Mouse (Mus musculus): ENCODE data around the gene Asb18.

The Asb18 gene

DNA sequence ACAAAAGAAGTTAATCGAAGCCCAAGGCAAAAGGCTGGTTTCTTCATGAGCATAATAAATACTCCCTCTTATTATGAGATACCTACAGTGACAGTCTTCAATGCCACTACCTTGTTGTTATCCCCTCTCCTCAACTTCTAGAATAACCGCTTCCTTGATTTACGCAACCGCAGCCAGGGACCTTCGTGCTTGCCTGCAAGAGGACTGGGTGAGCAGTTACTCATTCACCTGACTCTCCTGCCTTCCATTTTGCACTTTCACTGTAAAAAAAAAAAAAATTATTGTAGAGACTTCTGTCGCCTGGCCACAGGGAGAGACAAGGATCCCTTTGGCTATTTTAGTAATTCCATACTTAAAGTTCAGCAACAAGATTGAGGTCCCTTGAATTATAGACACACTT is 81.4 kb downstream of the Asb18 start:
- DNase-seq (ENCODE audit: low spot score) = no peak

- DNase-seq (ENCODE audit: low spot score) = no peak
Measured at GRCm38 (mm10) chr1:89932616-89933015, 81.8 kb downstream of the Asb18 start.

GRCm38 (mm10) chr1:89932021-89932423 is 82.4 kb downstream of the Asb18 start:
- no peak for DNase-seq (ENCODE audit: low spot score)

DNA sequence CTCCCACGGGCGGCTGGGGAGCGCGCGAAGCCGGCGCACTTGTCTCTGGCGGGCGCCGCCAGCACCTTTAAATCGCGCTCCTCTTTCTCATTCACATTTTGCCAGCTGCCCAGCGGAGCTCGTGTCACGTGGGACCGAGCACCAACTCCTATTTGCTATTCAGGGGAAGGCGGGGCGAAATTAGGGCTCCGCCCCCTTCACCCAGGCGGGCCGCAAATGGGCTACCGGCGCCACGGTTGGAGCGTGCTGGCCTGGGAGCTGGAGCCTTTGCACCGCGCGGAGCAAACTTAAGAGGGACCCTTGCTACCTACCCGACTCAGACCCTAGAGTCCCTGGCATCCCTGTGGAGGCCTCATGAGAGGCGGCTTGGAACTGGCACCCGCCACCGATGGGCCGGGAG is 83.3 kb downstream of the Asb18 start, which contains the start of gene Gbx2:
Gene Gbx2 (minus strand): TSS at position 60 of the 400 bp plus-strand sequence.
- no peak for DNase-seq (ENCODE audit: low spot score)

DNA sequence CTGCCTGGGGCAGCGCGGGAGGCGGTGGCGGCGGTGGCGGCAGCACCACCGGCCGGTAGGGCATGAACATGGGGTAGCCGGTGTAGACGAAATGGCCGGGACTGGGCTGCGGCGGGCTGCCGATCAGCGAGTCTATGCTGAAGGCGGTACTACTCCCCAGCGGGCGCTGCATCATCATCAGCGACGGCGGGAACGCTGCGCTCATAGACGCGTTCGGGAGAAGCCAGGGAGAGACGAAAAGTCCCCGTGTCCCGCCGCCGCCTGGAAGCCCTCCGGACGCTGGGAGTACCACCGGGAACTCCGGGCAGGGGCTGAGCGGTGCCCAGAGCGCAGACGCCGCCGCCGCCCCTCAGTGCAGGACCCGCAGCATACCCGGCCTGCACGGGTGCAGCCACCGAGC is 83.9 kb downstream of the Asb18 start:
- DNase-seq (ENCODE audit: low spot score) = no peak

- DNase-seq (ENCODE audit: low spot score) = no peak
Measured at GRCm38 (mm10) chr1:89929721-89930505, 84.6 kb downstream of the Asb18 start.

GRCm38 (mm10) chr1:89929181-89929580 is 85.3 kb downstream of the Asb18 start:
- no peak for DNase-seq (ENCODE audit: low spot score)

DNA sequence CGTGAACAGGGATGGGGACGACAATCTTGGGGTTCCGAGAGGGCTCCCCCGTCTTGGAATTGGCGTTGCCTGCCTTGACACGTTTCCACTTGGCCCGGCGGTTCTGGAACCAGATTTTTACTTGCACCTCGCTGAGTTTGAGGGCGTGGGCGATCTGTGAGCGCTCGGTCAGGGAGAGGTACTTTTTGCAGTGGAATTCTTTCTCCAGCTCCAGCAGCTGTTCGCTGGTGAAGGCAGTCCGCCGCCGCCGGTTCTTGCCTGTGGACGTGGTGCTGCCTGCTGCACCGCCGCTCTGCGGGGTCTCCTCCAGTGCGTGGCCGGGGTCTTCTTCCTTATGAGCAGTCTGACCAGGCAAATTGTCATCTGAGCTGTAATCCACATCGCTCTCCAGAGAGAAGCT is 85.8 kb downstream of the Asb18 start:
- DNase-seq (ENCODE audit: low spot score) = no peak

DNA sequence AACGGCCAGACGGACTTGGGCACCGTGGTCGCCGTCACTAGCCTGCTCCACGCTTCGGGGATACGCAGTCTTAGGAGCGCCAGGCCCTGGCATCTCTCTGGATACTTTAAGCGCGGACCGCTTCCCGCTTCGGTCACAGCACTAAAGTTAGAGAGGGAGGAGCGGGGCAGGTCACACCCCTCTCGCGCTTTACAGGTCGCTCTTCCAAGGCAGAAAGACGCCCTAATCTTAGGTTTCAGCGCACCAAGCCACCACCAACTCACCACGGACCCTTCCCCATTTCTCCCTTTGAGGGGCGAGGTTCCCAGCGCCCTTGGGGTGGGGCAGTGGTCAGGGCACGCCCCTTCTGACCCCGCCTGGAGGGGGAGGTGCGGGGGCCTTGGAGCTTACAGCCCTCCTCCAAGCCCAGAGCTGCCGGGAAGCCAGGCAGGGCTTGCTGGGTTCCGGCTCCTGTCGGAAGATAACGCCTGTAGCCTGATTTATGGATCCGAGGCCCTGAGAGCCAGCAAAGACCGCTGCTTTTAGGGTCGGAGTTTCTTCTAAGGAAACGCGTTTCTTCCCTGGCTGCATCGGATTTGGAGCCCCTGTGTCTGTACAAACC is 87.3 kb downstream of the Asb18 start:
- DNase-seq (ENCODE audit: low spot score) = no peak

- no peak for DNase-seq (ENCODE audit: low spot score)
Measured at GRCm38 (mm10) chr1:89926583-89927060, 87.8 kb downstream of the Asb18 start.

DNA sequence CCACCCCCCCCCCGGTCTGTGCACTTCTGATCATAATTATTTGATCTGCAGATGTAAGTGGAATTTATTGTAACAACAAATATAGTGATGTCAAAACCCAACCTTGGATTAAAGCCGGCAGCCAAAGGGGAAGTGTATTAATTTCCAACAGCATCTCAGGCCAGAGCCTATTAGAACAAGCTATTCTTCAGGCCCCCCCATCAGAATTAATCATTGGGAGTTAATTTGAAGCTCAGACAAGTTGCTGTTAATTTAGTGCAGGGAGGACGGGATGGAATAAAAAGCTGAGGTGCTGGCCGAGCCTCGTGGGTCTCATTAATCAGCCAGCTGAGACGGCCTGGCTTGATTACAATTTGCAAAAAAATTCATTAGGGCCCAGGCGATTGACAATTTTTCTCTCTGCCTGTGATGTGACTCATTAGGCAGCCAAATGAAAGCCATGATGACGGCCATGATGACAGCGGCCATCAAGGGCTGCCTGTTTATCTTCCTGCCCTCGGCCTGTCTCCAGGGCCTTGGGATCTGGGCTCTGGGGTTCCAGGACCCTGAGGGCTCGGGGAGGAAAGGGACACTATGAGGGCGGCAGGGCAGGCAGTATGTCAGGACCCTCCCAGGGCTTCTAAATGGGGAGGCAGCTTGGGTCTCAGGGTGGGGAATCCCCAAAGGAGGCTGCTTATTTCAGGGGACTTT is 88.8 kb downstream of the Asb18 start:
- DNase-seq (ENCODE audit: low spot score) = no peak

DNA sequence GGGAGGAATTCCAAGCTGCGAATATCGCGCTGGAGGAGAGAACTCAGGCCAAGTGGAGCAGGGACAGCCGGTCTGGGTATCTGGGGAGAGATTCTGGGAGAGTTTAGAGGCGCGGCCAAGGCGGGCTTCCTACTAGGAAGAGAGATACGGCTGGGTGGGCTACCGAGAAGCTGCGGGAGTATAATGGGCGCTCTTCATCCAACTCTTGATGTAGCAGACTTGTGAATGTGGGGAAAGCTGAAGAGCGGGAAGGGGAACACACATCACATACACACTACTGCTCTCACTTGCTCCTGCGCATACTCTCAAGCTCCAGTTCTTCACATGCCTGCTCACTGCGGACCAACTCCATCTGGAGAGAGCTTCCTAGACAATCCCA is 90.8 kb downstream of the Asb18 start:
- no peak for DNase-seq (ENCODE audit: low spot score)

GRCm38 (mm10) chr1:89922883-89923641 is 91.4 kb downstream of the Asb18 start:
- no peak for DNase-seq (ENCODE audit: low spot score)

- no peak for DNase-seq (ENCODE audit: low spot score)
Measured at GRCm38 (mm10) chr1:89922282-89922681, 92.2 kb downstream of the Asb18 start.

DNA sequence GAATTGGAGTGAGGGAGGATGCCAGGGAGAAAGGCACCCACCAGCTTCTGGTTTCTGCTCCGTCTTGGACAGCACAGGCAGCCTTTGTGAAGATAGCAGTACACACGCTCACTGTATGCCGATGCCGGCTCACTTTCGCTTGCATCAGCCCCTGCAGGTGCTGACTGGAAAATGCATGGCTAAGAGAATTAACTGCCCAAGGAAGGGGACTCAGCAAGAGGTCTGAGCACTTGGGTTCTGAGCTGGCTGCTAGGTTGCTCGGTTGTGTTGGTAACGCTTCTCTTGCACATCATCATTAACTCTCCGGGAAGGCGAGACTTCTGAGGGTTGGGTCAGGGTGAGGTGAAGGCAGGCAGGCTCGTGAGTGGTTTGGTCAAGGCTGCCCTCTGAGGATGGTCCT is 92.7 kb downstream of the Asb18 start:
- DNase-seq (ENCODE audit: low spot score) = no peak

DNA sequence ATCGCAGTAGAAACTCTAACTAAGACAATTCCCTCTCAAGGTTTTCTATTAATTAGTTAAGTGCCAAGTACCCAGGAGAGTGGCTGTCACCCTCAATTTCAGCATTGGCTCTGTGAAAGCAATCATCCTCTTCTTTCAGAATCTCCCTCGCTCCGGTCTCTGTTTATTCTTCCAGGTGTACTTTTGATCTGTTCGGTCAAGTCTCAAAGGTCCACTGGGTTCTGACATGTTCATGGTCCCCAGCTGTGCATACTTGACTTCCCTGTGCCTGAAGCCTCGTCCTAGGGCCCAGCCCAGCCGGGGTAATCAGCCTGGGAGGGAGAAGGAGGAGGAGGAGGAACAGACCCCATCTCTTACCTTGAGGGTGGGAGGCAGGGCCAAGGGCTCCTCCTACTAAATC is 95.3 kb downstream of the Asb18 start:
- no peak for DNase-seq (ENCODE audit: low spot score)

GRCm38 (mm10) chr1:89918111-89918510 is 96.4 kb downstream of the Asb18 start:
- no peak for DNase-seq (ENCODE audit: low spot score)

DNA sequence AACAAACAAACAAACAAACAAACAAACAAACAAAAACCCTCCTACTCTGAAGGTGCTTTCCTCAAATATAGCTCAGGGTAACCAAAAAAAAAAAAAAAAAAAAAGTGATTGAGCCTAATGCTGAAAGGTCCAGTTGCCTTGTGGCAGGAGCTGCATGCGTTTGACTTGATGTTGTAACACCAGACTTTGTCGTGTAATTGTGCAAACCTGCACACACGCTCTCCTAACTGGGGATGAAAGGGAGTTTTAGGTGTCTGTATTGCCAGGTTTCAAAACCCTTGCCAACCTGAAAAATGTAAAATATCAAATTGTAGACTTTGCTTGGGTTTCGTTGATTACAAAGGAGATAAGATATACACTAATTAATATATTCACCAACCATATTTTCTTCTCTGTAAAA is 100.9 kb downstream of the Asb18 start:
- DNase-seq (ENCODE audit: low spot score) = no peak

GRCm38 (mm10) chr1:89912392-89912791 is 102.1 kb downstream of the Asb18 start:
- no peak for DNase-seq (ENCODE audit: low spot score)

GRCm38 (mm10) chr1:89909796-89910195 is 104.7 kb downstream of the Asb18 start:
- no peak for DNase-seq (ENCODE audit: low spot score)

DNA sequence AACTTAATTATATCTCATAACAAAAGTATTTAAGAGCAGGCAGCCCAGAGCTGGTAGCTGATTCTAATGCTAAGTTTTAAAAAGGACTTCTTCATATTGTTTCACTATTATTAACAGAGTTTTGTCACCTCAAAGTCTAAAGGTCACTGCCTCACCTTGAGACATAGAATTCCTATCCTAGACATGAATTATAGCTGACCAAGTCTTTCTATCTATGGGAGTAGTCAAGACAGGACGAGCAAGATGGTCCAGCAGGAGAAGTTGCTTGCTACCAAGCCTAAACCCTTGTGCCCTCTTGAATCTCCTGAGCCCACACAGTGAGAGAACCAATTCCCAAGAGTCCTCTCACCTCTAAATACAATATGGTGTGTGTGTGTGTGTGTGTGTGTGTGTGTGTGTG is 111.8 kb downstream of the Asb18 start:
- no peak for DNase-seq (ENCODE audit: low spot score)

GRCm38 (mm10) chr1:89902236-89902635 is 112.2 kb downstream of the Asb18 start:
- DNase-seq (ENCODE audit: low spot score) = no peak

All from ovary, postnatal 14 days (tissue).